Mouse (Mus musculus) skeletal muscle tissue, adult 2 months (tissue): ENCODE results near the gene Lhpp.

Source experiments
- DNase-seq: peaks from one replicate; pipeline ENCODE4 v3.0.0-alpha.2; 2012; ENCODE audit warnings: low read depth, low spot score

Gene Lhpp

GRCm38 (mm10) chr7:132682336-132682735 lies 71.9 kb downstream of the Lhpp start:
- no peak for DNase-seq

GRCm38 (mm10) chr7:132682901-132683300 lies 72.5 kb downstream of the Lhpp start:
- DNase-seq: no peak

- no peak for DNase-seq
Measured at GRCm38 (mm10) chr7:132683923-132684322, 73.5 kb downstream of the Lhpp start.

GRCm38 (mm10) chr7:132686515-132686914 lies 76.1 kb downstream of the Lhpp start:
- no peak for DNase-seq

DNA sequence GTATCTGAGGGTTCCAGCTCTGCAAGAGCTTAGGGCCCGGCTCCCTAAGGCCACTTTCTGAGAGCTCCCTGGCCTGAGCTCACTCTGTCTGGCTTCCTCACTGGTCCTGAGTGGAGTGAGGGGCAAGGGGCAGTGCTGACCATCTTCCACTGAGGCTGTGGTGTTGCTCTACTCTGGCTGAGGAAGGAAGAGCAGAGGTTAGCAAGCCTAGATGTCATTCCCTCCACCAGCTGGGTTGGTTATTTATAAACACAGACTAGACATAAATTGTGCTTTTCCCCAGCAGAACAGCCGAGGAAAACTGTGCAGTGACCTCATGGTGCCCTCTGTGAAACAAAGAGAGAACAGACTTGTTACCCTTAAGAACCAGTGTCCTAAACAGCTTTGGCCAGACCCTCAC lies 77.5 kb downstream of the Lhpp start:
- no peak for DNase-seq

- no peak for DNase-seq
Measured at GRCm38 (mm10) chr7:132688721-132689120, 78.3 kb downstream of the Lhpp start.

- no peak for DNase-seq
Measured at GRCm38 (mm10) chr7:132689722-132690121, 79.3 kb downstream of the Lhpp start.

DNA sequence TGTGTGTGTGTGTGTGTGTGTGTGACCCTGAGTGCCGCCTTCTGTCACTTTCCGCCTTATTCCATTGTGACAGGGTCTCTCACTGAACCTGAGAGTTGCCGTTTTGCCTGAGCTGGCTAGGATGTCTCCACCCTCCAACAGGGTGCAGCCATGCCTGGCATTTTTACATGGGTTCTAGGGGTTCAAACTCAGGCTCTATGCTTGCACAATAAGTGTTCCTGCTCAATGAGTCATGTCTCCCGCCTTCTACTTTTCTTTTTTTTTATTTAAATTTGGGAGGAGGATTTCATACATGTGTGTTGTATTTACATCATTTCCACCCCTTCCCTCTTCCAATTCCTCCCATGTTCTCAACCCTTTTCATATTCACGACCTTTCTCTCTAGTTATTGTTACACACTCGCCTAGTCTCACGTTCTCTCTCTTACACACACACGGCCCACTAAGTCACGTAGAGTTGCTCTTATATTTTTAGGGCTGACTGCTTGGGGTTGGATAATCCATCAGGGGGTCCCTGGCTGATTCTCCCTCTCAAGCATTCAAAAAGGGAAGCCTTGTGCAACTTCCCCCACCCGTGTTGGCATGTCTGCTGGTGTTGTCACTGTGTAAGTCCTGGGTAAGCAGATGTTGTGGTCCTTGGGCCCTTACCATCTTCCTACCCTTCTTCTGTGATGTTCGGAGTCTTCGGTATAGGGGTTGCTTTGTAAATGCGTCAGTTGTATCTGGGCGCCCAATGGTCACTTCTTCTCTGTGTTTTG lies 80.5 kb downstream of the Lhpp start:
- DNase-seq: no peak

GRCm38 (mm10) chr7:132692719-132693118 lies 82.3 kb downstream of the Lhpp start:
- DNase-seq: no peak

GRCm38 (mm10) chr7:132693561-132693960 lies 83.1 kb downstream of the Lhpp start:
- DNase-seq: no peak

GRCm38 (mm10) chr7:132697258-132697796 lies 86.9 kb downstream of the Lhpp start:
- no peak for DNase-seq

- DNase-seq: no peak
Measured at GRCm38 (mm10) chr7:132698737-132699136, 88.3 kb downstream of the Lhpp start.

- DNase-seq: no peak
Measured at GRCm38 (mm10) chr7:132699165-132699564, 88.7 kb downstream of the Lhpp start.

DNA sequence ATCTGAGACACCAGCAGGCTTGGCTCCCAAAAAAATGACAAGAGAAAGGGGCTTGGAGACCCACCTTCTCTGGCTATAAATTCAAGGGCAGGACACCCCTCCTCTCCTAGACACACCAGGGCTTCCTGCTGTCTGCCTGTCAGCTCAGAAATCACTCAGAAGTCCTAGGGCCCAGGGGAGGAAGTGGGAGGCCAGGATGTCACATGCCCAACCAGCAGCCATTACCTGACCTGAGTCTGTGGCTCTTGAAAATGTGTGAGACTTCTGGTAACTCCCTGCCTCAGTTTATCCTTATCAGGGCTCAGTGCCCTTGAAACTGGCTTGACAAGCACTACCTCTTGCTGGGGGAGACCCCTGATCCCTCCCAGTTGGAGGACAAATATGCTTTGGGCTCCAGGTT lies 89.2 kb downstream of the Lhpp start:
- DNase-seq: no peak

DNA sequence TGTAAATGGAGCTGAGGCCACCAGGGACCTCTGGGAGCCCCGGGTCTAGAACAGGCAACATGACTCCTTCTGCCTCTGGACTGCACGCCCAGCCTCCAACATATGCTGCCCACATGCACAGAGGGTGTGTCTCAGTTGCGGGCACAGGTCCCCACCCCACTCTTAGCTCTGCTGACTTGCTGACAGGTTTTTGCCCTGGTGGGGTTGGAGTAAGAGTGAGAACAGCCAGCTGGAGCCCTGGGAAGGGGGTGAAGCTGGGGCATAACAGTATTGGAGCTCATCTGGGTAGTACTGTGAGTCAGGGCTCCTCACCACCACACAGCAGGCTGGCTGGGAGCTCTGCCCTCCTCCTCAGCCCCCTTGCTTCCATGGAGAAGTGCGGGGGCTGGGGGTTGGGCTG lies 89.7 kb downstream of the Lhpp start:
- DNase-seq: no peak

GRCm38 (mm10) chr7:132701412-132701811 lies 91.0 kb downstream of the Lhpp start:
- no peak for DNase-seq

- no peak for DNase-seq
Measured at GRCm38 (mm10) chr7:132702024-132702423, 91.6 kb downstream of the Lhpp start.

GRCm38 (mm10) chr7:132702492-132703070 lies 92.1 kb downstream of the Lhpp start:
- DNase-seq: no peak

- DNase-seq: no peak
Measured at GRCm38 (mm10) chr7:132703515-132704309, 93.3 kb downstream of the Lhpp start.

DNA sequence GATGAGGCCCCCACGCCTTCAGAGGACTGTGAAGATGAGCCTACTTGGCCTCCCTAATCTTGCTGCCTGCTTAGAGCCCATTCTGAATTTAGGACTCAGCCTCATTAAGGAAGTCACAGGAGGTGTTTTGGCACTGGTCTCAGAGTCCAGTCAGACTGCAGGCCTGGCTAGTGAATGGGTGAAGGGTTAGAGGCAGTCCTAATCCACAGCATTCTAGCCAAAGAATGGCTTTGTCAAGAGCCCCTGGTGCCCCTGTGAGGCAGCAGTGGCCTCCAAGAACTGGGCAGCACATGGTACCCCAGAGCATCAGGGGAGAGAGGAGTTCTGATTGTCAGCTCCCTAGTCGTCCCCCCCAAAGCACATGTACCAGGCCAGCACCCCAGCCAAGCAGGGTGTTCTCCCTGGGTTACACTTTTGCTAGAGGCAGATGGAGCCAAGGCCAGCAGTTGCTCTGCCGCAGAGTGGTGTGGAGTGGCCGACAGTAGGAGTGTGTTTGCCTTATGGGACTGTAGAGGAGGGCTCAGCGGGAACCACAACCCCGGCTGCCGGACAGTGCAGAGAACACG lies 94.0 kb downstream of the Lhpp start:
- DNase-seq: no peak

DNA sequence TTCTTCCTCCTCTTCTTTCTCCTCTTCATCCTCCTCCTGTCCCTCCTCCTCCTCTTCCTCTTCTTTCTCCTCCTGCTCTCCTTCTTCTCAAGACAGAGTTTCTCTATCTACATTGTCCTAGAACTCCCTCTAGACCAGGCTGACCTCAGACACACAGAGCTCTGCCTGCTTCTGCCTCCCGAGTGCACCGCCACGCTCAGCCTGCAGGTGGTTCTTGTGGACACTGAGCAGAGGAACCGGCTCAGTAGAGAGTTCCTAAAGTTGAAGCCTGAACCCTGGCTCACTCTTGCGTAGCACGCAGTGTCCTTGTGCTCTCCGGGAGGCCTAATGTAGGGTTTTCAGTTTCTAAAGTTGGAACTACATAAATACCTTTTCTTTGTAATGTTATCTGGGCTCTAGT lies 94.7 kb downstream of the Lhpp start:
- no peak for DNase-seq

- no peak for DNase-seq
Measured at GRCm38 (mm10) chr7:132711579-132711978, 101.1 kb downstream of the Lhpp start.
